Mouse (Mus musculus) c-Kit-negative CD71-positive TER-119-positive erythroid progenitor cells, embryonic 14.5 days (primary cell): ENCODE data around the gene Gm20422.

ENCODE experiments used
- DNase-seq: peaks from one replicate; pipeline ENCODE4 v3.0.0-alpha.2; 2013; ENCODE audit warnings: low read depth, low spot score

Gene Gm20422

GRCm38 (mm10) chr8:69774503-69775148 is at the start of gene Gm20422:
Gm20422 (minus strand) TSS chr8:69774886.
- peak; percentile 98 for DNase-seq

DNA sequence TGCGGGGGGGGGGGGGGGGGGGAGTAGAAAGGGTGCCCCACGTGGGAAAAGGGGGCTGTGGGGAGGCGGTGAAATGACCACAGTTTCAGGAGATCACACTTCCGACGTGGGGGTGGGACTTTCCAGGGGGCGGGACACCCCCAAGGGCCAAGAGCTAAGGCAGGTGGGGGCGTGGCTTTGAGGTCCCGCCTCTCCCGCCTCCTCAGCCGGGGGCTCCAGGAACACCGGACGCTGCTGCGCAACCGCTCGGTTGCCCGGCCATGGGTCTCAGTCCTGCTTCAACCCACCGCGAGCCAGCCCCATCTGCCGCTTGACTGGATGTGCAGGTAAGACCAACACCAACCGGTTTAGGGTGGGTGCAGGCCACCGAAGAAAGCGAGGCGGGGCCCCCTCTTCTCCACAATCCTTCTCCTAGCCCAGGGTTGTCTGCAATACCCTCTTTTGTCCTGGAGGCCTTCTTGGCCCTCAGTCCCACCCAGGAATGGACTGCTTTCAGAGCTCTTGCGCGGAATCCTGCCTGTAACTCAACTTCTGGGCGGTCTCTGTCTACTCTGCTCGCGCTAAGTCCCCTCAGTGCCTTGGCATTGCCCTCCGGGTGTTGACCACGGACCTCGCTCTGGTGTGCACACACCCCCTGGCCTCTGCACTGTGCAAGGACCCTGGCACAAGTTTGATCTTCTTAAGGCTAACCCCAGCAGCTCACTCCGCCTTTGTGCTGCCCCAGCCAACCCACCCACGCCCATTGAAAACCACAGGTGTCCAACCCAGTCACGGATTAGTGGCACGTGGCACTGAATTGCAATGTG is 47.9 kb upstream of the Gm20422 start, which contains the start of gene Lpar2:
Gene Lpar2, plus strand, starts transcription at position 44 of the 806 bp plus-strand sequence.
- no peak for DNase-seq

GRCm38 (mm10) chr8:69821971-69822385 is 47.3 kb upstream of the Gm20422 start:
- DNase-seq = no peak

DNA sequence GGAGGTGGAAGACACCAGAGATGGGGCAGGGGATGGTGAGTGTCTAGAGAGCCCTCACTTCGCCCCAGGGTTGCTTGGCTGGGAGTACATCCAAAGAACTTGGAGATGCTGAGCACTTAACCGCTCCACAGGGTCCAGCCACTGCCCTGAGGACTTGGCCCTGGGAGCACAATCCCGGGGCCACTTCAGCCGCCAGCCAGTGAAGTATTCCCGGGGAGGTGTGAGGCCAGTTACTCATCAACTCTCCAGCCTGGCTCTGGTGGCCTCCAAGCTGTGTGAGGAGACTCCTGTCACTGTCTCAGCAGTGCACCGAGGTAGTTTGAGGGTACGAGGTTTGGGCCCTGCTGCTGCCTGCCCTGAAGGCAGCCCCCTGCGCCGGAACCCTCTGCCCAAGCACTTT is 45.8 kb upstream of the Gm20422 start:
- no peak for DNase-seq

DNA sequence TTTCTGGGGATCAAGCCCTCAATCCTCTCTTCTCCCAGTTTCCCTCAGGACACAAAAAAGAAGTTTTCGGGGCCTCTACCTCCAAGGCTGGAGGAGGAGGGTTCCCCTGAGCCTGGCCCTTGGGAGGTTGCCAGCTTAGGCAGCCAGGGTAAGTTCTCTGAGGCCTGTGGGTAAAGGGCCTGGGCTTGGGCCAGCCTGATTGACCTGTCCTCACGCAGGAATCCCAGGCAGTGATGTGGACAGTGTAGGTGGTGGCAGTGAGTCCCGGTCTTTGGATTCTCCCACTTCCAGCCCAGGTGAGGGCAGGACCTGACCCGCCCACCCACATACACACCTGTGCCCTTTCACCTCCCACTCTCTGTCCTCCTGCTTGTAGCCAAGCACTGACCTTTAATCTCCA is 40.7 kb upstream of the Gm20422 start:
- DNase-seq = no peak

- no peak for DNase-seq
These were observed 40.2 kb upstream of the Gm20422 start for GRCm38 (mm10) chr8:69814881-69815280.

DNA sequence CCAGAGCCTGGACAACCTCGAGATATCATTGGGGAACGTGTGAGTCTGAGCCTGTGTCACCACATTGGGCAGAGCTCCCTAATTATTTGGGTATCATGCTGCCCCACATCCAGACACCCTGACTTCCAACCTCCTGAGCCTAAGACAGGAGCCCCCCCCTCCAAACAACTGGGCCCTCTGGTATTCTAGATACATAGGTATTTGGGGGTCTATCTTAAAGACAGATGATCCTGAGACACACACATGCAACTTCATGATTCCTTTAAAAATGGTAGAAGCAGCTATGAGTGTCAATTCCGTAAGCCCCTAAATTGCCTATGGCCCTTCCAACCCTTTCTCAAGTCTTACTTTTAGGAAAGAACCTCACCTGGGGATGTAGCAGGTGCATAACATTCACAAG is 35.1 kb upstream of the Gm20422 start:
- DNase-seq = no peak

DNA sequence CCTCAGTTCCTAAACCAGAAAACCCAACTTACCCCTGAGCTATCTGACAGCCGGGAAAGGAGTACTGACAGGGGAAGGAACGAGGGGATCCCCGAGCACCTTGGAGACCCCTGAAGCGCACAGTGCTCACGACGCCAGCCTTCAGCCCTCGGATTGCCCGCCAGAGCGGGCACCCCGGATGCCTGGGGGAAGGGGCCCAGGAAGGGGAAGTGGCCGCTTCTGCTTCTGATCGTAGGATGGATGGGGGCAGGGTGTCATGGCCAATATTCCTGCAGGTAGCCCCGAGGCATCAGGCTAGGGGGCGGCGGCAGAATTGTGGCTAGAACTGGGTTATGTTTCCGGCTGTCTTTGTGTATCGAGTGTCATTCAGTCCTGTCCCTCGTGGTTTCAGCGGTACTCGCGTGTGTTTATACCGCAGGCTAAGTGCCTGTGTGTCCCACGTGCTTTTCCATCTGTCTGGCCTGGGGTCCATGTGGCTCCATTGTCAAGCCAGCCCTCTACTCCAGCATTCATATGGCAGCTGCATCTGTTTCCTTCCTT is 34.2 kb upstream of the Gm20422 start:
- no peak for DNase-seq

- DNase-seq = peak; percentile 54
These were observed 33.6 kb upstream of the Gm20422 start, which contains the start of gene Gmip for GRCm38 (mm10) chr8:69808094-69808863. Gmip (plus strand) TSS chr8:69808679.

GRCm38 (mm10) chr8:69807236-69807635 is 32.5 kb upstream of the Gm20422 start:
- DNase-seq = no peak

DNA sequence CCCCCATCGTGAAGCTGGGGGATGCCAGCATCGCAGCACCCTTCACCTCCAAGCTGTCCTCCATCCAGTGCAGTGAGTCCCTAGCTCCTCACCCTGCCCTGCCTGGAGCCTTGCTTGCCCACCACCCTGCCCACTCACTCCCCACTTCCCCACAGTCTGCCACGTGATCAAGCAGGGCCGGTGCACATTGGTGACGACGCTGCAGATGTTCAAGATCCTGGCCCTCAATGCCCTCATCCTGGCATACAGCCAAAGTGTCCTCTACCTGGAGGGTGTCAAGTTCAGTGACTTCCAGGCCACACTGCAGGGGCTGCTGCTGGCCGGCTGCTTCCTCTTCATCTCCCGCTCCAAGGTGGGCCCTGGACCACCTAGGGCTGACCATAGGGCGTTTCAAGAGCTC is 30.8 kb upstream of the Gm20422 start:
- DNase-seq = no peak

DNA sequence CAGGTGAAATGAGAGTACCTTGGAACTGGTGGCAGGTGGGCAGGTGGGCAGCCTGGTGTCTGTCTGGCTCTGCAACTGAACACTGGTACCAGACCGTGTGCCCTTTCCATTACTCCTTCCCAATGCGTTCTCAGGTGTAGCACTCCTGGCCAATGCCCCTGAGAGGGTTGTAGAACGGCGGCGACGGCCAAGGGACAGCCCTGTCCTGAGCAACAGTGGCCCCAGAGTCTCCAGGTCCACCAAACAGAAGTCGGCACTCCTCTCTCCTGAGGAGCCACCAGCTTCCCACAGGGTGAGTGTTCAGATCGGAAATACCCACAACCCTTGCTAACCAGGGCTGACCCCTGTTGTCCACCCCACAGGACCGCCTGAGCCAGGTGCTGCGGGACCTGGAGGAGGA is 30.4 kb upstream of the Gm20422 start:
- no peak for DNase-seq

DNA sequence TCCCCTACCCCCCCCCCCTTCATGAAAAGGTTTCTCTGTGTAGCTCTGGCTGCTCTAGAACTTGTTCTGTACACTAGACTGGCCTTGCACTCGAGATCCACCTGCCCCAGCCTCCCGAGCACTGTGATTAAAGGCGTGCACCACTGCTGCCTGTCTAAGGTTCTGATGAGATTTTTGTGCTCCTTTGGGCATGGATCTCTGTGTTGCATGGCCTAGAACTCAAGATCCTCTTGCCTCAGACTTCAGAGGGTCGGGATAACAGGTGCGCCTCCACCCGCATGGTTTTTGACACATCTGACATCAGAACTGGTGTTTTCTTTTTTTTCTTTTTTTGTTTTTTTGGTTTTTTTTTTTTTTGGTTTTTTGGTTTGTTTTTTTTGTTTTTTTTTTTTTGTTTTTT is 29.9 kb upstream of the Gm20422 start:
- DNase-seq = no peak

- no peak for DNase-seq
These were observed 28.7 kb upstream of the Gm20422 start for GRCm38 (mm10) chr8:69803366-69803765.

DNA sequence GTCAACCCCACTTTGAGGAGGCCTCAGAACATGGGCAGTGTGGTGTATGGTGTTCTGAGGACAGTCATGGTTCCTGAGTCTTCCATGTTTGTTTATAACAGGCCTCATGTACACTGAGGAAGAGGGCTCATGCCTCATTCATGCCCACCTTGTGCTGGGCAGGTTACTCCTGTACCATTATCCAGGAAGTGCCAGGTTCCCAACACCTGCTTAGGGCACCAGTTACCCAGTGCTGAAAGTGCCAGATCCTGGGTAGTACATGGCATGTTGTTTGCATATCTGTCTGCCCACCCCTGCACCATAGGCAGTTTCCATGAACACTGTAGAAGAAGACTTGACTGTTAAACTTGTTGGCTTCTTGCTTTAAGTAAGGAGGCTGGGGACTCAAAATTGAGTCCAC is 27.5 kb upstream of the Gm20422 start:
- no peak for DNase-seq

DNA sequence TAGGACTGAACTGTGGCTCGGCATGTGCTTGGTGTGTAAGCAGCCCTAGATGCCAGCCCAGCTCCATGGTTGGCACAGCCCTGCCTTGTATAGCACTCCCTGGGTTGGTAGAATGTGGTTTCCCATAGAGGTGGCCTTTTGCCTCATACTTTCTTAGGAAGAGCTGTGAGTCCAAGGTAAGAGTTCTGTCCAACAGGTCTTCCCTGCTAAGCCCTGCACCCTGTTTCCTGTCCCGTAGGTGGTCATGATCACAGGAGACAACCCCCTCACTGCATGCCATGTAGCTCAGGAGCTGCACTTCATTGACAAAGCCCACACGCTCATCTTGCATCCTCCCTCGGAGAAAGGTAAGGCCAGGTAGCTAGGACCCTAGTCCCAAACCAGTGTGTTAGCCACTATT is 27.1 kb upstream of the Gm20422 start:
- DNase-seq = no peak

GRCm38 (mm10) chr8:69799946-69800345 is 25.3 kb upstream of the Gm20422 start:
- DNase-seq = no peak

DNA sequence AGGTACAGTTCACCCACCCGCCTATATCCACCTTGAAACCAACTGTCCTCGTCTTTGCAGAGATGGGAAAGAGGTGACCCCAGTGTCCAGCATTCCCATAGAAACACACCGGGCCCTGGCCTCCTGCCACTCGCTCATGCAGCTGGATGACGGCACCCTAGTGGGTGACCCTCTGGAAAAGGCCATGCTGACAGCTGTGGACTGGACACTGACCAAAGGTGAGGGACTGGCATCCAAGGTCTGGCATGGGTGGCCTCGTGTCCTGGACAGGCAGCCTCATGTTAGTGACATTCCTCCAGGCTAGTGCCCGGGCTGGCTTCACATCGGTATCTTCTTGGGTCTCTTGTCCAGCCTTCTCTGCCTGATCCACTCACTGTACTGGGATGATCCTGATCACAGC is 24.6 kb upstream of the Gm20422 start:
- DNase-seq = no peak

GRCm38 (mm10) chr8:69797661-69798060 is 23.0 kb upstream of the Gm20422 start:
- DNase-seq = no peak

DNA sequence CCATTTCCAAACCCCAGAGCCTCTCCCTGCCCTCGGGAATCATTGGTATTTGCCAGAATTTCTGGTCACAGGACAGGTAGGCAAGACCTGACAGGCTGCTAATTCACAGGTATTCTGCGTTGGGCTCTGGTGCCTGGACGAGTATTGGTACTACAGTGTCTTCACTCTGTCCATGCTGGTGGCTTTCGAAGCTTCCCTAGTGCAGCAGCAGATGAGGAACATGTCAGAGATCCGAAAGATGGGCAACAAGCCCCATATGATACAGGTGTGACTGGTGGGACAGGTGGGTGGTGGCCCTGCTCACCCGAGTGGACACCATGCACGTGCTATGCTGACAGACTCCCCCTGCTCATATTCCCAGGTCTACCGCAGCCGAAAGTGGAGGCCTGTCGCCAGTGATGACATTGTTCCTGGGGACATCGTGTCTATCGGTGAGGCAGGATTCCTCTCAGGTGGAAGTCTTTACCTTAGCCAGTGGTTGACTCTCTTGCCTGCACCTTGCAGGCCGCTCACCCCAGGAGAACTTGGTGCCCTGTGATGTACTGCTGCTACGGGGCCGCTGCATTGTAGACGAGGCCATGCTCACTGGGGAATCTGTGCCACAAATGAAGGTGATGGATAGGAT is 22.1 kb upstream of the Gm20422 start:
- DNase-seq = no peak

DNA sequence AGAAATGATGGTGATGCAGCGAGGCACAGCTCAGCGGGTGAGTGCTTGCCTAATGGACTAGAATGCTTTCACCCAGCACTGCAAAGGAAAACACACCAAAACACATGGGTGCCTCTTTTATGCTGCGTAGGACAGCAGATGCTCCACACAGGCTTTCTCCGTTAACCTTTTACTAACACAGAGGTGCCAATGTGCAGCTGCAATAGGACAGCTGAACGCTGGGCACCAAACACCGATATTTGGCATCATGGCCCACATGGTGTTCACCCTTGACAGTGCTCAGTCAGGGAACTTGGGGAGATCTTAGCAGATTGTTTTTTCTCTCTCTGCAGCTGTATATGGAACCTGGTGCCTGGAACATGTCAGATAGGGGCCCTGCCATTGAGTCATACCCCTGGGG is 20.2 kb upstream of the Gm20422 start:
- DNase-seq = no peak

DNA sequence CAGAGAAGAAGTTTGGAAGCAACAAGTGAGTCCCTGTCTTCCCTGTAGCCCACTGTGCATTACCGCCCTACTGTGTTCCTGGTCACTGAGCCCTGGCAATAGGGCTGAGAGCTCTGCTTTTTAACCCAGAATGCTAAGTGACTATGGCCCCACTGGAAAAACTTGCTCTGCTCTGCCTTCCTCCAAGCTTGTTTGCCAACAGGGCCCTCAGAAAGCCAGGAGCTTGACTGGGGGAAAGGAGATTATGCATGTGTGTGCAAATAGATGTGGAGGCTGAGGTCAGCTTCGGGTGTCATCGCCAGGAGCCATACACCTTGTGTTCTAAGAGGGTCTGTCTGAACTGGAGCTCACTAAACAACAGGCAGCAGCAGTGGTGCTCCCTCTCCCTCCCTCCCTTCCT is 19.4 kb upstream of the Gm20422 start:
- no peak for DNase-seq
